Mouse (Mus musculus) brain, embryonic 14.5 days (tissue): ENCODE data around the gene Vps54.

Source experiments
- CTCF ChIP-seq: fragments of 200-500 bp; IDR thresholded peaks from 2 replicates; pipeline ENCODE4 v1.5.1; 2012; ENCODE audit warnings: inconsistent platforms, mild to moderate bottlenecking, moderate library complexity, borderline replicate concordance; ENCODE audit not compliant: insufficient read depth, insufficient read length; ENCODE audit errors: extremely low read depth
- POLR2A ChIP-seq: fragments of 200-500 bp; IDR thresholded peaks from 2 replicates; pipeline ENCODE4 v1.6.1; 2012; ENCODE audit warnings: mild to moderate bottlenecking, inconsistent platforms, borderline replicate concordance; ENCODE audit not compliant: poor library complexity, insufficient read depth, insufficient read length, severe bottlenecking; ENCODE audit errors: extremely low read depth

- no peak for TF ChIP-seq CTCF
- no peak for TF ChIP-seq POLR2A
Measured at GRCm38 (mm10) chr11:21224041-21224440, 15.0 kb upstream of the Vps54 start.
